Mouse (Mus musculus) stomach, embryonic 16.5 days (tissue): ENCODE measurements around the gene Npcd. TPM values are rescaled to one million over a fixed set of nuclear protein-coding genes. Genes with fewer than 3 reads are reported as not detected.
A peak's percentile ranks its signal among the peaks of the same experiment; 100 is the strongest.

Experiments used
- ATAC-seq: fragments of 200-750 bp; cut with Nextera tagmentation; 2 replicates; pipeline ENCODE4 v1.8.0; 2017; ENCODE audit warnings: moderate number of reproducible peaks, moderate TSS enrichment; ENCODE audit not compliant: insufficient read depth, low FRiP score
- H3K27ac ChIP-seq: fragments of 300-500 bp; sonication (generic); 2 replicates; pipeline ENCODE4 v1.5.1; 2014; ENCODE audit warnings: low read length
- H3K27me3 ChIP-seq: fragments of 300-500 bp; sonication (generic); 2 replicates; pipeline ENCODE4 v1.6.1; 2014; ENCODE audit warnings: low read length, control low read depth, mixed read lengths; ENCODE audit not compliant: control insufficient read depth, insufficient read depth
- H3K36me3 ChIP-seq: fragments of 300-500 bp; sonication (generic); 2 replicates; pipeline ENCODE4 v1.6.1; 2014; ENCODE audit warnings: low read length; ENCODE audit not compliant: control insufficient read depth, insufficient read depth
- H3K4me1 ChIP-seq: fragments of 300-500 bp; sonication (generic); 2 replicates; pipeline ENCODE4 v1.6.1; 2014; ENCODE audit warnings: low read length, control low read depth, mixed read lengths; ENCODE audit not compliant: control insufficient read depth, insufficient read depth
- H3K4me2 ChIP-seq: fragments of 300-500 bp; sonication (generic); 2 replicates; pipeline ENCODE4 v1.6.1; 2014; ENCODE audit warnings: low read depth, low read length, mixed read lengths
- H3K4me3 ChIP-seq: fragments of 300-500 bp; sonication (generic); replicated peaks from 2 replicates; pipeline ENCODE4 v1.5.1; 2014; ENCODE audit warnings: mild to moderate bottlenecking, low read length
- H3K9ac ChIP-seq: fragments of 300-500 bp; sonication (generic); 2 replicates; pipeline ENCODE4 v1.6.1; 2014; ENCODE audit warnings: low read length
- H3K9me3 ChIP-seq: fragments of 300-500 bp; sonication (generic); replicated peaks from 2 replicates; pipeline ENCODE4 v1.6.1; 2016; ENCODE audit warnings: low read length, control low read depth; ENCODE audit not compliant: control insufficient read depth
- WGBS: fragments of 180-500 bp; shearing (Covaris S2); extraction: QIAGEN DNeasy Blood & Tissue Kit; methylation state at CpG from one replicate; pipeline ENCODE4 v1.1.7; 2014; 5-methylcytosine and 5-hydroxymethylcytosine counted together
- polyA plus RNA-seq: library from polyadenylated mRNA; unstranded; fragments of >200 nt; fragmentation: Nextera tagmentation; extraction: Ambion mirVana; gene quantifications from 2 replicates; pipeline ENCODE4 v1.2.1, GENCODE M21; 2015

Gene Npcd
- 0.19 TPM in 1 of 2 replicates, not detected in the other for polyA plus RNA-seq

GRCm38 (mm10) chr15:79834130-79834880, at the start of gene Npcd, which contains the start of gene Cbx6:
Gene Npcd, minus strand, starts transcription at chr15:79834237.
Gene Cbx6, minus strand, starts transcription at chr15:79834688.
- Histone ChIP-seq H3K4me2 (peak within 1 kb of the TSS; percentile 86), H3K27me3 (no peaks in the 10 kb centered on the region), H3K27ac (peak within 1 kb of the TSS; percentile 96), H3K9ac (peak within 1 kb of the TSS; percentile 96), H3K4me1 (peaks cover 29% of the 10 kb centered on the region), H3K4me3 (peak within 1 kb of the TSS; percentile 85), H3K36me3 (0 out of 2 replicates have a peak, but pooled peaks cover 2% of the 10 kb centered on the region), H3K9me3 (no peaks in the 10 kb centered on the region)
- WGBS = 1% methylated on average over 57 of the region's 58 CpGs
- peak; percentile 93 for ATAC-seq

GRCm38 (mm10) chr15:79883352-79883822, 49.4 kb upstream of the Npcd start:
- no peaks in the 10 kb centered on the region for H3K9me3 ChIP-seq
- under 1% methylated on average over 30 of the region's 30 CpGs for WGBS
- peak; percentile 82 for ATAC-seq
- peak overlapping the region; percentile 64 for H3K9ac ChIP-seq
- H3K27me3 ChIP-seq = no peaks in the 10 kb centered on the region
- H3K27ac ChIP-seq = peak overlapping the region; percentile 80
- H3K36me3 ChIP-seq = no peaks in the 10 kb centered on the region
- peak overlapping the region; percentile 57 for H3K4me2 ChIP-seq
- peaks cover 21% of the 10 kb centered on the region for H3K4me1 ChIP-seq
- H3K4me3 ChIP-seq = peak overlapping the region; percentile 50

- peak overlapping the region; percentile 45 for H3K9ac ChIP-seq
- no peaks in the 10 kb centered on the region for H3K9me3 ChIP-seq
- no peaks in the 10 kb centered on the region for H3K36me3 ChIP-seq
- no peak for ATAC-seq
- no peaks in the 10 kb centered on the region for H3K27me3 ChIP-seq
- 29% methylated on average over 19 of the region's 19 CpGs for WGBS
- H3K27ac ChIP-seq = no peak overlapping the region
- peak overlapping the region; percentile 50 for H3K4me3 ChIP-seq
- H3K4me2 ChIP-seq = peak overlapping the region; percentile 57
- peaks cover 21% of the 10 kb centered on the region for H3K4me1 ChIP-seq
Observed at GRCm38 (mm10) chr15:79882623-79883267, 48.7 kb upstream of the Npcd start.

- no peaks in the 10 kb centered on the region for H3K36me3 ChIP-seq
- no peak overlapping the region for H3K4me3 ChIP-seq
- ATAC-seq = no peak
- H3K9ac ChIP-seq = no peak overlapping the region
- H3K27ac ChIP-seq = no peak overlapping the region
- WGBS = 80% methylated on average over 3 of the region's 3 CpGs
- H3K4me2 ChIP-seq = no peak overlapping the region
- H3K27me3 ChIP-seq = no peaks in the 10 kb centered on the region
- H3K4me1 ChIP-seq = peaks cover 21% of the 10 kb centered on the region
- no peaks in the 10 kb centered on the region for H3K9me3 ChIP-seq
Observed at GRCm38 (mm10) chr15:79880477-79880876, 46.4 kb upstream of the Npcd start.

- H3K27me3 ChIP-seq = no peaks in the 10 kb centered on the region
- H3K9me3 ChIP-seq = no peaks in the 10 kb centered on the region
- H3K36me3 ChIP-seq = no peaks in the 10 kb centered on the region
- H3K4me1 ChIP-seq = peaks cover 21% of the 10 kb centered on the region
- WGBS = 16% methylated on average over 13 of the region's 13 CpGs
- peak overlapping the region; percentile 45 for H3K4me2 ChIP-seq
- ATAC-seq = peak; percentile 92
- 0 out of 2 replicates have a peak overlapping the region, but pooled peaks have one; percentile 1 for H3K4me3 ChIP-seq
- peak overlapping the region; percentile 41 for H3K9ac ChIP-seq
- H3K27ac ChIP-seq = peak overlapping the region; percentile 96
Observed at GRCm38 (mm10) chr15:79879319-79879718, 45.3 kb upstream of the Npcd start.

- Histone ChIP-seq H3K4me1 (peaks cover 21% of the 10 kb centered on the region), H3K4me2 (peak overlapping the region; percentile 45), H3K9me3 (no peaks in the 10 kb centered on the region), H3K4me3 (0 out of 2 replicates have a peak overlapping the region, but pooled peaks have one; percentile 1), H3K9ac (peak overlapping the region; percentile 41; the same call in 1 of the 2 replicates), H3K36me3 (no peaks in the 10 kb centered on the region), H3K27me3 (no peaks in the 10 kb centered on the region), H3K27ac (peak overlapping the region; percentile 96)
- 46% methylated on average over 6 of the region's 6 CpGs for WGBS
- no peak for ATAC-seq
Observed at GRCm38 (mm10) chr15:79878725-79879136, 44.7 kb upstream of the Npcd start.

GRCm38 (mm10) chr15:79875261-79875995, 41.4 kb upstream of the Npcd start:
- Histone ChIP-seq H3K9ac (no peak overlapping the region), H3K9me3 (no peaks in the 10 kb centered on the region), H3K4me1 (peaks cover 16% of the 10 kb centered on the region), H3K27ac (no peak overlapping the region), H3K4me2 (no peak overlapping the region), H3K36me3 (no peaks in the 10 kb centered on the region), H3K27me3 (no peaks in the 10 kb centered on the region), H3K4me3 (no peak overlapping the region)
- no peak for ATAC-seq
- 87% methylated on average over 18 of the region's 18 CpGs for WGBS

GRCm38 (mm10) chr15:79873995-79874394, 40.0 kb upstream of the Npcd start:
- peaks cover 3% of the 10 kb centered on the region; the same call in 1 of the 2 replicates for H3K9me3 ChIP-seq
- no peak overlapping the region for H3K4me2 ChIP-seq
- no peaks in the 10 kb centered on the region for H3K27me3 ChIP-seq
- no peaks in the 10 kb centered on the region for H3K36me3 ChIP-seq
- WGBS = 39% methylated on average over 2 of the region's 2 CpGs
- ATAC-seq = no peak
- H3K27ac ChIP-seq = no peak overlapping the region
- H3K4me1 ChIP-seq = peaks cover 6% of the 10 kb centered on the region
- H3K9ac ChIP-seq = no peak overlapping the region
- no peak overlapping the region for H3K4me3 ChIP-seq
